Mouse (Mus musculus) cerebral cortex, adult 2 months (tissue): ENCODE data around the gene Rrbp1.

ENCODE experiments used
- WGBS: fragments of 180-500 bp; shearing (Covaris S2); methylation state at CpG from one replicate; pipeline ENCODE4 v1.1.7; 2018; 5-methylcytosine and 5-hydroxymethylcytosine counted together

Gene Rrbp1

GRCm38 (mm10) chr2:143955746-143956145 is 55.3 kb downstream of the Rrbp1 start:
- 99% methylated on average over 4 of the region's 4 CpGs for WGBS

GRCm38 (mm10) chr2:143955004-143955403 is 56.1 kb downstream of the Rrbp1 start:
- 91% methylated on average over 4 of the region's 4 CpGs for WGBS

GRCm38 (mm10) chr2:143953944-143954343 is 57.1 kb downstream of the Rrbp1 start:
- WGBS, result 93% methylated on average over 4 of the region's 4 CpGs

GRCm38 (mm10) chr2:143951546-143952315 is 59.3 kb downstream of the Rrbp1 start:
- WGBS, result 83% methylated on average over 5 of the region's 5 CpGs

GRCm38 (mm10) chr2:143951028-143951420 is 60.0 kb downstream of the Rrbp1 start:
- WGBS, result 77% methylated on average over 1 of the region's 1 CpGs

GRCm38 (mm10) chr2:143950290-143951027 is 60.6 kb downstream of the Rrbp1 start:
- 90% methylated on average over 5 of the region's 5 CpGs for WGBS

GRCm38 (mm10) chr2:143949217-143949616 is 61.8 kb downstream of the Rrbp1 start:
- 95% methylated on average over 6 of the region's 6 CpGs for WGBS

GRCm38 (mm10) chr2:143948416-143948815 is 62.6 kb downstream of the Rrbp1 start:
- WGBS, result 73% methylated on average over 4 of the region's 4 CpGs

- 82% methylated on average over 3 of the region's 3 CpGs for WGBS
These were observed 63.1 kb downstream of the Rrbp1 start for GRCm38 (mm10) chr2:143947981-143948380.

- 84% methylated on average over 2 of the region's 2 CpGs for WGBS
These were observed 64.7 kb downstream of the Rrbp1 start for GRCm38 (mm10) chr2:143946399-143946798.

DNA sequence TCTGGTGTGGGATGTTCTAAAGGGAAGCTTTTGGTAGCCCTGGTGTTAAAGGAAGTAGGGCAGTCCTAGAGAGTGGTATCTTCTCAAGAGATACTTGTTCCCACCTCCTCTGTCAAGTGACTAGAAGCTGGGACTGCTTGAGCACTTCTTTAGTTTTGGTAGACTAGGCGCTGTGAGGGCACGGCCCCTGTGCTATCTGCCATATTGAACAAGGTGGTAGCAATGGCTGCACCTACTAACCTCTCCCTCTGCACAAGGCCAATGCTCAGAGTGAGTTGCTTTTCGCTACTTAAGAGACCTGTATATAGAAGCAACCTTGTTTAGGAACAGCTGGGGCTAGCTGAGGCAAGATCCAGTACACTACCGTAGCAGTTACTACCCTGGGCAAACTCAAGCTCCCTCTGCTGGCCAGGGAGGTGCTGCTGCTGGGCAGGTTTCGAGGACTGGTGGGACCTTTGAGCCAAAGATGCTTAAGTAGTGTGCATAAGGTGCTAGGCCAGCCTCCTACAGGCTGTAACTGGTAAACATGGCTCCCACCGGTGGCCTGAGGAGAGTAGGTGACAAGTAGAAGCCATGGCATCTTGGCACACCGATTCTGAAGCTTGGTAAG is 65.5 kb downstream of the Rrbp1 start:
- 88% methylated on average over 7 of the region's 7 CpGs for WGBS

DNA sequence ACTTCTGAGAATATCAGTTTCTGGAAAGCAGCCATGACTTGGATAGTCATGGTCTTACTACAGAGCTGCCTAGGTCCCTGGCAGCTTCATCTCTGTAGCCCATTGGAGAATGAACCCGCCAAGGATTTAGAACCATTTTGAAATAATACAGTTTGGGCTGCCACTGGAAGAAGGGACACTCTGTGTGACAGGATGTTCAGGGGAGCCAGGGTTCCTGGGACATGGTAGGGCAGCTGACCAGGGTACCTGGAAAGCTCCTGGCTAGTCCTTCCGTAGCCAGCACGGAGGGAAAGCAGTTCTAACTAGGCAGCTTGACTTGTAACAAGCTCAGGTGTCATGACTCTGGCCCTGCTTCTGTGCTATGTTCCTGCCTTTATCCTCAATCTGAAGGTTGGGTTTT is 66.3 kb downstream of the Rrbp1 start:
- 96% methylated on average over 3 of the region's 3 CpGs for WGBS

- 96% methylated on average over 5 of the region's 5 CpGs for WGBS
These were observed 70.7 kb downstream of the Rrbp1 start for GRCm38 (mm10) chr2:143940406-143940805.

DNA sequence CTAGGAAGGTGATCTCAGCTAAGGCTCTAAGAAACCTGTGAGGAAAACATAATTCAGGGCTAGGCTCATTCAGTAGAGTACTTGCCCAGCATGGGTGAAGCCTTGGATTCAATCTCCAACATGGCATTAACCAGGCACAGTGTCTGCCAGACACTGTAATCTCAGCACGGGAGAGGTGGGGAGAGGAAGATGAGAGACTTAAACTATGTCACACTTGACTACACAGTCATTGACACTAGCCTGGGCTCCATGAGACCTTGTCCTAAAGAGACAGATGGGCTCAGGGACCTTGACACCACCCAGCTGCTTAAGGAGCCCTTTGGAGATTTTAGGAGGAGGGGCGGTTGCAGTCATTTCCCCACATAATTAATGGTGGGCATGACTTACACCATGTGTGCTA is 73.2 kb downstream of the Rrbp1 start:
- WGBS, result 67% methylated on average over 2 of the region's 2 CpGs

DNA sequence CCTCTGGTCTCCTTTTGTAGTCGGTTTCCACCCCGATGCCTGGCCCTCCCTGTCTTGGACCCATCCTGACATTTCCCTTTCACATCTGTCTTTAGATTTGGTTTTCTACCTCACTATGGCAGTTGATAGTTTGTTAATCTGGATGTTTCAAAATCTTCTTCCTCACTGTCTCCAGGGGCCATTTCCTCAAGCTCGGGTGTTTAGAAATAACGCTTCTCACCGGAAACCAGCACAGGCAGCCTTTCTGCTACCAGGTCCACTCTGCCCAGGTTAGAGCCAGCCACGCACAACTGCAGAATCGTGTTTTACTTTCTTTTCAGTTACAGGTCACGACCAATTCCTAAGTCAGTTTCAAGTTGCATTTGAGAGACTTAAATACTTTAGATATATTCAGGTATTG is 76.6 kb downstream of the Rrbp1 start:
- WGBS, result 82% methylated on average over 8 of the region's 8 CpGs

- WGBS, result 87% methylated on average over 5 of the region's 5 CpGs
These were observed 77.5 kb downstream of the Rrbp1 start for GRCm38 (mm10) chr2:143933516-143933915.

DNA sequence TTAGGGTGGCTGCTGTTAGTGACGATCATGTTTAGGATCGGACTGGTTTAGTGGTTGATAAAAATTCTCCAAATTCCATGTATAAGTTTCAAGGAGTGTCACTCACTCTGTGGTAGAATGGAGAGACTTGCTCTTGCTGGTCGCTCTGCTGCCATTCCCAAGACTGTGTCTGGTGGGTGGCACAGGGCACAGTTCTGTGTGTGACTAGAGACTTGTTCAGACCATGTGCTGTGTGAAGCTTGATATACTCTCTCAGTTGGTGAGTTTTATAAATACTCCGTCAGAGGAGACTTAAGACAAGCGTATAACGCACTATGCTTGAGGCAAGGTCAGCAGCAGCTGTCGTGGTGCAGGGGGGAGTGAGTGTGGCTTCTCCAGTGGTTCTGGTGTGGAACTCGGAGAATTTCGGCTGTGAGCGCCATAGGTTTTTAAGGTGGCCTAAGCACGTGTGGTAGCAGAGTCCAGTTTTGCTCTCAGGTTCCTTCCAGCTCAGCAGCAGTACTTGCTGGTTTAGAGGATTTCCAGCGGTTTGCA is 78.7 kb downstream of the Rrbp1 start:
- 77% methylated on average over 12 of the region's 12 CpGs for WGBS

GRCm38 (mm10) chr2:143929607-143930311 is 81.3 kb downstream of the Rrbp1 start:
- 36% methylated on average over 3 of the region's 3 CpGs for WGBS

DNA sequence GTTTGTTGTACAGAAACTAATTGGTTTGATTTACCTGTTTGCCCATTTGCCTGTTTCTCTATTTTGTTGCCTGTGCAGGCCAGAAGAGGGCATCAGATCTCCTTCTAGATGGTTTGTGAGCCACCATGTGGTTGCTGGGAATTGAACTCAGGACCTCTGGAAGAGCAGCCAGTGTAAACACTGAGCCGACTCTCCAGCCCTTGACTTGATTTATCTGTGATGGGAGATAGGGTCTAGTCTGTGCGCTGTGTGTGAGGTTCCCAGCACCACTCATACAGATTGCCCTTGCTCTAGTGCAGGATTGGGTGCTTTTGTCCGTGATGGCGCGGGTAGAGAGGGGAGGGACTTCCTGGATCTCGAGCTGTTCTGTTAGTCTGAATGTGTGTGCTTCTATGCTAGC is 85.2 kb downstream of the Rrbp1 start:
- 94% methylated on average over 6 of the region's 6 CpGs for WGBS

- 56% methylated on average over 7 of the region's 7 CpGs for WGBS
These were observed 87.0 kb downstream of the Rrbp1 start for GRCm38 (mm10) chr2:143924085-143924484.

DNA sequence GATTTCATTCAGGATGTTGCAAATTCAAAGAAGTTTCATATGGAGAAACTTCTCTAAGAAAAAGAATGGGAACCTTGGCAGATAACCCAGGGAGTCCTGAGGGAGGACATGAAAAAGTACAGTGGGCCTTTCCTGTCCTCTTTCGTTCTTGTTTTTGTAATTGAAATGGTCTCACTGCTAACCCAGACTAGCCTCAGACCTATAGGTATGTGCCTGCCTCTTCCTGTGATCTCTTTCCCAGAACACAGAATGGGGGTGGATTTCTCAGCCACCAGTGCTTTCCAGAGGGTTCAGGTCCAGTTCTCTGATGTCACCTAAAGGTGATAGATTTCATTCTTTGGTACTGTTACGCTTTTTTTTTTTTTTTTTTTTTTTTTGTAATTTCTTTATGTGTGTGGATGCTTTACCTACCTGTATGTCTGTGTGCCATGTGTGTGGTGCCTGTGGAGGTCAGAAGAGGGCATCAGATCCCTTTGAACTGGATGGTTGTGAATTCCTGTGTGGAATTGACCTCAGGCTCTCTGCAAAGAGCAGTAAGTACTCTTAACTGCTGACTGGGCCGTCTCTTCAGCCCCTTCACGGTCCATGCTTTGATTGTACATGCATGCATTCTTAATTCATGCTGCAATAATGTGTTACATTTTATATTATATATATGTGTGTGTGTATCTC is 92.1 kb downstream of the Rrbp1 start:
- 67% methylated on average over 4 of the region's 4 CpGs for WGBS
